ENCODE assay signal across 10 mouse cellular contexts in genomic region chr7:96152431-96152830, GRCm38 (mm10). TPM values are rescaled to one million over a fixed set of nuclear protein-coding genes. Genes with fewer than 3 reads are reported as not detected.
A peak's percentile ranks its signal among the peaks of the same experiment; 100 is the strongest.
DNase-seq lines count a peak whose midpoint lies in the region; ATAC-seq lines count a peak whose summit lies in the region.
"Had no signal": no experiment of that assay in that cellular context is flagged by ENCODE, and none has a peak within 500 bp of the region (broad histone marks: within the 10 kb centered on the region; RNA-seq: fewer than 3 reads in every experiment).

No protein-coding gene starts in this region.

- no peaks in the 10 kb centered on the region for H3K36me3 ChIP-seq in heart, embryonic 15.5 days
- H3K36me3 ChIP-seq in hindbrain, embryonic 11.5 days (ENCODE audit: control insufficient read depth, insufficient read depth, low read length): no peaks in the 10 kb centered on the region
- H3K36me3 ChIP-seq in midbrain, embryonic 13.5 days: no peaks in the 10 kb centered on the region

- WGBS in heart, embryonic 15.5 days: 25% methylated on average over 4 of the region's 4 CpGs
- 8% methylated on average over 4 of the region's 4 CpGs for WGBS in hindbrain, embryonic 11.5 days
- 1% methylated on average over 4 of the region's 4 CpGs for WGBS in midbrain, embryonic 13.5 days

- H3K4me3 ChIP-seq in heart, embryonic 15.5 days: peak overlapping the region; percentile 48
- no peak overlapping the region; the same call in 1 of the 2 replicates for H3K4me3 ChIP-seq in hindbrain, embryonic 11.5 days (ENCODE audit: low read depth, low read length)
- peak overlapping the region; percentile 37; the same call in 1 of the 2 replicates for H3K4me3 ChIP-seq in midbrain, embryonic 13.5 days (replicated peaks)

- H3K27me3 ChIP-seq in heart, embryonic 15.5 days: no peaks in the 10 kb centered on the region
- H3K27me3 ChIP-seq in hindbrain, embryonic 11.5 days (ENCODE audit: control insufficient read depth, insufficient read depth, low read length): no peaks in the 10 kb centered on the region
- H3K27me3 ChIP-seq in midbrain, embryonic 13.5 days: peaks cover 54% of the 10 kb centered on the region
- H3K27me3 ChIP-seq: CH12.LX had no signal

- no peaks in the 10 kb centered on the region for H3K9me3 ChIP-seq in heart, embryonic 15.5 days (replicated peaks)
- no peaks in the 10 kb centered on the region for H3K9me3 ChIP-seq in hindbrain, embryonic 11.5 days (ENCODE audit: control insufficient read depth, low read length)
- H3K9me3 ChIP-seq in midbrain, embryonic 13.5 days: no peaks in the 10 kb centered on the region

- H3K27ac ChIP-seq in heart, embryonic 15.5 days: no peak overlapping the region
- peak overlapping the region; percentile 37; the same call in 1 of the 2 replicates for H3K27ac ChIP-seq in hindbrain, embryonic 11.5 days (ENCODE audit: low read depth, low read length)
- 0 out of 2 replicates have a peak overlapping the region, but pooled peaks have one; percentile 75 for H3K27ac ChIP-seq in midbrain, embryonic 13.5 days

- peaks cover 9% of the 10 kb centered on the region for H3K4me1 ChIP-seq in heart, embryonic 15.5 days (replicated peaks)
- H3K4me1 ChIP-seq in hindbrain, embryonic 11.5 days (replicated peaks; ENCODE audit: control insufficient read depth, insufficient read depth, low read length): no peaks in the 10 kb centered on the region
- peaks cover 10% of the 10 kb centered on the region; the same call in 1 of the 2 replicates for H3K4me1 ChIP-seq in midbrain, embryonic 13.5 days (replicated peaks)

- DNase-seq in heart, adult 9 months (ENCODE audit: low spot score in 2 of 2): no peak
- DNase-seq in ZHBTc4 (ENCODE audit: low read depth, low spot score): peak; percentile 49
- peak; percentile 45 for DNase-seq in hindbrain, embryonic 11.5 days (ENCODE audit: low spot score)
- no peak for DNase-seq in urinary bladder, postnatal 4 days (ENCODE audit: low spot score in 2 of 2)
- no peak for DNase-seq in cerebellum, postnatal 36 days
- DNase-seq: thymus, adult 2 months had no signal

- H3K4me2 ChIP-seq in heart, embryonic 15.5 days: peak overlapping the region; percentile 60
- H3K4me2 ChIP-seq in hindbrain, embryonic 11.5 days (replicated peaks; ENCODE audit: low read depth, low read length): peak overlapping the region; percentile 22; the same call in 1 of the 2 replicates
- peak overlapping the region; percentile 52 for H3K4me2 ChIP-seq in midbrain, embryonic 13.5 days (replicated peaks)

- H3K9ac ChIP-seq in heart, embryonic 15.5 days: no peak overlapping the region
- 0 out of 2 replicates have a peak overlapping the region, but pooled peaks have one; percentile 20 for H3K9ac ChIP-seq in hindbrain, embryonic 11.5 days (ENCODE audit: low read depth, low read length)
- no peak overlapping the region for H3K9ac ChIP-seq in midbrain, embryonic 13.5 days (replicated peaks)

- no peak for ATAC-seq in heart, embryonic 15.5 days (replicated peaks; ENCODE audit: insufficient number of reproducible peaks, insufficient read depth, low FRiP score, low read depth)
- ATAC-seq in hindbrain, embryonic 11.5 days (ENCODE audit: low FRiP score): no peak; the same call in 1 of the 2 replicates
- ATAC-seq in midbrain, embryonic 13.5 days: no peak; the same call in 1 of the 2 replicates
- ATAC-seq in megakaryocyte-erythroid progenitor cell, adult 5-6 weeks (replicated peaks; ENCODE audit: low FRiP score, low TSS enrichment, poor library complexity, severe bottlenecking): no peak

RNA-seq across cellular contexts. Expression of gene Tenm4, which starts 18.6 kb away (rescaled TPM):
- 7.9 and 11.1 TPM in 2 replicates for polyA plus RNA-seq in heart, embryonic 15.5 days (2015; fragmentation: Nextera tagmentation; extraction: Ambion mirVana)
- 19.3 and 24.0 TPM in 2 replicates for polyA plus RNA-seq in hindbrain, embryonic 11.5 days (2014; fragmentation: Nextera tagmentation; extraction: Ambion mirVana)
- polyA plus RNA-seq in midbrain, embryonic 13.5 days (2015; fragmentation: Nextera tagmentation; extraction: Ambion mirVana): 41.9 and 47.1 TPM in 2 replicates
- total RNA-seq in megakaryocyte-erythroid progenitor cell, adult 5-6 weeks (2014; fragmentation: Nextera tagmentation): 0.89 TPM in 1 of 2 replicates, not detected in the other
- total RNA-seq in megakaryocyte-erythroid progenitor cell, adult 5-6 weeks (2017): 0.11 and 0.14 TPM in 2 replicates

Comparison
In these comparisons a context has a peak if more than half of its experiments do, and no peak if none do; other contexts are left out.
1. DNase-seq: peak in ZHBTc4 (single experiment) and hindbrain, embryonic 11.5 days (single experiment); none in heart, adult 9 months (0 of 2), urinary bladder, postnatal 4 days (0 of 2) and cerebellum, postnatal 36 days (0 of 2).
2. Peak in every context shown above with its lines, with median percentiles within 50 percentile points of each other: H3K4me2 ChIP-seq.